Mouse (Mus musculus) left cerebral cortex, postnatal 4 days (tissue): ENCODE results near the gene Ncor2. TPM values are rescaled to one million over a fixed set of nuclear protein-coding genes. Genes with fewer than 3 reads are reported as not detected.
A peak's percentile ranks its signal among the peaks of the same experiment; 100 is the strongest.

Experiments
- DNase-seq: peaks from one replicate; pipeline ENCODE4 v3.0.0-alpha.2; 2022
- intact Hi-C: fragments of 180-260 bp; cut with DNase I; formaldehyde crosslinking; loops from one replicate; pipeline ENCODE4 v1.15.1; 2025
- total RNA-seq, 2 experiments: library from RNA; stranded (reverse); gene quantifications; 2 replicates each; pipeline ENCODE4 v1.2.3; 2021

Ncor2 gene
- total RNA-seq, 2 experiments from 2014 or later: 110 to 115 TPM

GRCm38 (mm10) chr5:125107011-125107651 is 71.9 kb downstream of the Ncor2 start:
- intact Hi-C loops: no loop called here
- peak; percentile 73 for DNase-seq

DNA sequence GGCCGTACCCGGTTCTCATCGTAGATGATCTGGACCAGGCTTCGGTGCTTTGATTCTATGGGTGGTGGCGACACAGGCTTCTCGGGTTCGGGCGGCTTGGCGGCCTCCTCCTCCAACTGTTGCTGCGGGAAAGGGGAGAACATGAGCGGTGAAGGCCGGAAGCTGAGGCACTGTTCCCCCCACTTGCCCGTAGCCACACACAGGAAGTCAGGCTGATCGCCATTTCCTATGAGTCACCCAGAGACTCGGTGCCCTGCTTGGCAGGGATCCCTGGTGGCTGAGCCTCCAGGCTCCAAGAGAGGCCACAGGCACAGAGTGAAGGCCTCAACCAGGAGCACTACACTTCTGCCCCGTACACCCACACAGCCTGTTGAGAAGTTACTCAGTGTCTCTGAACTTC is 72.8 kb downstream of the Ncor2 start:
- no peak for DNase-seq
- intact Hi-C loops: no loop called here

GRCm38 (mm10) chr5:125104841-125105240 is 74.2 kb downstream of the Ncor2 start:
- intact Hi-C loops: no loop called here
- DNase-seq: no peak

DNA sequence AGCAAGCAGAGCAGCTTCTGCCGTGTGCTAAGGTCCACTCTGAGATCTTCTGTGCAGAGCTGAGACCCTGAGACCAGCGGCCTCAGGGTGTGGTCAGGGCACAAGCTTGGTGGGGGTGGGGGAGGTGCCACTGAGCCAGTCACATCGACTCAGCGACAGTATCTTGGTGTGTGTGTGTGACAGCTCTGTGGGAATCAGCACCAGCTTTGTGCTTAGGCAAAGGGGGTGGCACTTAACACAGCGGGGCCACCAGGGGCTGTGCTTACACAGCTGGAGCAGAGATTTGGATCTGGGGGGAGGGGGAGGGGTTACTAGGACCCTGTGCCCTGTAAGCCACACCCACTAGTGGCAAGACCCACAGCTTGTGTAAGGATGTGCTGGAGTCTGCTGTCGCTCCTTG is 75.6 kb downstream of the Ncor2 start:
- DNase-seq: no peak
- intact Hi-C loops: no loop called here

DNA sequence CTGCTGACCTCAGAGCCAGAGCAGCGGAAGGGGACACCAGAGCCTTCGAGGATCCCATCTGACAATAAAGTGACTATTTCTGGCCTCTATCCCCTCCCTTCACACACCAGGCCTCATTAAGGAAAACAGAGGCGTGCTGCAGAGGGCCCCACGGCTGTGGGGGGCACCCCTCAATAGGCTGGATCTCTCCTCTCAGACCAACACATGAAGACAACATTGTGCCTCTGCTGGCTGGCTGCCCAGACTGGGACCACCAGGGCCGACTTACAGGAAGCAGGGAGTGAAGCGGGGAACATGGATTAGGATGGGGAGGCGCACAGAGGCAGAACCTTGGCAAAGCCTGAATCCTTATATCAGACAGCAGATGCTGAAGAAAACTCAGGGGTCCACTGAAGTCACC is 76.1 kb downstream of the Ncor2 start:
- intact Hi-C loops: no loop called here
- peak; percentile 94 for DNase-seq

DNA sequence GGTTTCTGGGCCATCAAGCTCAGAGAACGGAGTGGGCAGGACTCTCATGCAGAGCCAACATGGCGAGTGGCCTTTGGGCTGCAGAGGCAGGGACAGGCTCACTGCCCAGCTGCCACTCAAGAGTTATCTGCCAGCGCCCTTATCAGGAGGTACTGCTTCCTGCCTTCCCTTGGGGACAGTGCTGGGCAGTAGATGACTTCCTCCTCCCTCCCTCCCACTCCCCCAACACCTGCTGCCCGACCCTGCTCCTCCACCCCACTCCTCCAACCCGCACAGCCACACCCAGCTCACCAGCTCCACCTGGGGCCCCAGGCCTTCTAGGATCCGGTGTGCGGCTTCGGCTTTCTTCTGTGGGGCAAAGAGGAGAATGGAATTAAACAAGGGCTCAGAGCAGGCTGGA is 76.7 kb downstream of the Ncor2 start:
- intact Hi-C loops: no loop called here
- no peak for DNase-seq

GRCm38 (mm10) chr5:125099785-125100350 is 79.2 kb downstream of the Ncor2 start:
- DNase-seq: no peak
- intact Hi-C loops: no loop called here

DNA sequence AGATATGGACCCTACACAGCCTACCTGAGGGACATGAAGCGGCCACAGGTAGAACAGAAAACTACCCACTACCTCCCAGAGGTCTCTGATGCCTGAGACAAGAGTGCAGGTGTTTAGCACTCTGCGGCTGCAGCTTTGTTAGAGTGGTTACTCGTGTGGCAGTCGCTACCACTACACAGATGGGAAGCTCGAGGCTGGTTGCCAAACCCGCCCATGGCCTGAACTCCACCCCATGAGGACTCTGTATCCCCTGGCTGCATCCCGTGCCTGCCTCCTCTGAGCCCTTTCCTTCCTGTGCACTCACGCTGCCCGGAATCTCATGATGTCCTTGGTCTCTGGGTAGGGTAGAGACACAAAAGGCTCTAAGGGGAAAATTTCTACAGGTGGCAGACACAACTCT is 80.3 kb downstream of the Ncor2 start:
- DNase-seq: no peak
- intact Hi-C loops: no loop called here

DNA sequence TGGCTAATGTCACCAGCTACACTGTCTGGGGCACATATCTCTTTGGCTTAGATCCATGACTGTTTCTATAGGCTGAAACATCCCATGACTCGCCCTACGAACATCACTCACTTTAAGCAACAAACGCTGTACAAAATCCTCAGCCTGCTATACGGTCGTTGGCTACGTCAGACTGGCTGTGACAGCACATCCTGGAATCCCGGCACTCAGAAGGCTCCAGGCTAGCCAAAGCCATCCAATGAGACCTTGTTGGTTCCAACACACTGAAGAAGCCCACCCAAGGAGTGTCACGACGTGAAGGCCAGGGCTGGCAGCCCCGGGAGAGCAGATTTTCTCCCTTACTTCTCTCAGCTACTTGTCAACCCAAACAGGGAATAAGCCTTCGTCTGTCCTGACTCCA is 82.7 kb downstream of the Ncor2 start:
- intact Hi-C loops: no loop called here
- DNase-seq: no peak

GRCm38 (mm10) chr5:125095525-125096175 is 83.4 kb downstream of the Ncor2 start:
- no peak for DNase-seq
- intact Hi-C loops: no loop called here

GRCm38 (mm10) chr5:125093795-125094194 is 85.2 kb downstream of the Ncor2 start:
- intact Hi-C loops: no loop called here

GRCm38 (mm10) chr5:125088076-125088475 is 90.9 kb downstream of the Ncor2 start:
- DNase-seq: no peak
- intact Hi-C loops: no loop called here

More at GRCm38 (mm10) chr5:125093795-125094194, 85.2 kb downstream of the Ncor2 start:
- DNase-seq: no peak

GRCm38 (mm10) chr5:125085097-125085617 is 93.9 kb downstream of the Ncor2 start:
- intact Hi-C loops: no loop called here

GRCm38 (mm10) chr5:125083674-125084073 is 95.3 kb downstream of the Ncor2 start:
- intact Hi-C loops: no loop called here
- DNase-seq: no peak

More at GRCm38 (mm10) chr5:125085097-125085617, 93.9 kb downstream of the Ncor2 start:
- DNase-seq: no peak

DNA sequence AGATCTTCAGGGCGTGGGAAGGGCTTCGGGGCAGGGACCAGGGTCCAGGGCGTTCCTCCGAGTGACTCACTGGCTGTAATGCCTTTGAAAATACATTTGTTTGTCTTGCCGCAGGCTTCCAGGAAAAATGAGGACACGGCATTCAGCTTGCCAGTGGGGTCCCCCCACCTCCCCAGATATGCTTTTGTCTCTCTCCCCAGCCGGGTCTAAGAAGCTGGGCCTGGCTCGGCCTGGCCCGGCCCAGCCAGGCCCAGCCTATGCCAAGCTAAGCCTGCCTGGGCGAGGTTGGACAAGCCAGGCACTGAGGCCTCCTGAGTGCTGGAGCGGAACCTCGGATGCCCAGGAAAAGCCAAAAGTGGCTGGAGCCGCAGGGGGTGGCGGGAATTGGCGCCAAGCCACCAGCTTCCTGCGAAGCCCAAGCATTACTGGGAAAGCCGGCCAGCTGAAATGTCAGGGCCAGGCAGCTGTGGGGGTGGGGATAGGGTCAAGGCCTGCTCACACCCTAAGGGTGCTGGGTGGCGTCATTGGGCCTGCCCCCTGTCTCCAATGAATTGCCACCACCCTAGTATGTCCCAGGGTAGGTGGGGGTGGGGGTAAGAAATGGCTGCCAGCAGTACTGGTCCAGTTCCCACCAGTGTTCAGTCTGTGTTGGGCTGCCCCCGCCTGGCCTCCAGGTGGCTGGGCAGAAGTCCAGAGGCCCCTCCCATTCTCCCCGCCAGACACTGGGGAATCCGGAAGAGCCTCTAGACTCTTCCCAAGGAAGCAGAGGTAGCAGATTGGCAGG is 97.5 kb downstream of the Ncor2 start:
- intact Hi-C loops: no loop called here
- DNase-seq: peak; percentile 93

DNA sequence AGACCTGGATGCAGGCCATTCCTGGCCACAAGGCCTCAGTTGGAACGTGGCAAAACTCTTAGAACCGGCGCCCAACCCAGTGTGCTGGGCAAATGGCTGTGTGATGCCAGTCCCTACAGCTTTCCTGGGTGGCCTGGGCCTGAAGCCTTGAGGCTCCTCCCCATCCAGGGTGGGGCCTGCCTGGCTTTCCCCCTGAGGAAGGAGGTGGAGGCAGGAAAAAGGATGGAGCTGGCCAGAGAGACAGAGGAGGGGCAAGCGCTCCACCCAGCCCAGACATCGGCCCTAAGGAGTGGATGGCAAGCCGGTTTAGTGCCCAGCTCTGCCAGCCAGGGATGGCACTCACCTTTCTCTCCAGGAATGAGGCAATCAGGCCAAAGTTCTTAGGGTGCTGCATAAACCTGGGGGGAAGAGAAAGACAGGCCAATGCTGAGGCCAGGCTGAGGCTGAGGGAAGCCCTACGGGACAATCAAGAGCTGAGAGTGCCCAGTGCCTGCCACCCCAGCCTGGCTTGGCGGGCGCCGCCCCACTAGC is 98.2 kb downstream of the Ncor2 start:
- intact Hi-C loops: no loop called here
- no peak for DNase-seq

- intact Hi-C loops: no loop called here
- no peak for DNase-seq
Measured at GRCm38 (mm10) chr5:125080352-125080751, 98.7 kb downstream of the Ncor2 start.

- DNase-seq: no peak
- intact Hi-C loops: no loop called here
Measured at GRCm38 (mm10) chr5:125078220-125078619, 100.8 kb downstream of the Ncor2 start.

- DNase-seq: no peak
- intact Hi-C loops: no loop called here
Measured at GRCm38 (mm10) chr5:125076183-125076582, 102.8 kb downstream of the Ncor2 start.

- intact Hi-C loops: no loop called here
- no peak for DNase-seq
Measured at GRCm38 (mm10) chr5:125074571-125075171, 104.3 kb downstream of the Ncor2 start.

- intact Hi-C loops: no loop called here
- no peak for DNase-seq
Measured at GRCm38 (mm10) chr5:125073896-125074295, 105.1 kb downstream of the Ncor2 start.
